Mouse (Mus musculus) hindbrain, embryonic 12.5 days (tissue): Measurements from ENCODE around the gene Lmo7. TPM values are rescaled to one million over a fixed set of nuclear protein-coding genes. Genes with fewer than 3 reads are reported as not detected.

Source experiments
- polyA plus RNA-seq: library from polyadenylated mRNA; unstranded; fragments of >200 nt; fragmentation: Nextera tagmentation; extraction: Ambion mirVana; gene quantifications from 2 replicates; pipeline ENCODE4 v1.2.1, GENCODE M21; 2016

Gene Lmo7
- polyA plus RNA-seq, 1 experiment from 2014 or later, result 4.2 TPM

Other genes starting within 250 kb of the Lmo7 start
- gene Tbc1d4, start 120.8 kb upstream of the Lmo7 start, polyA plus RNA-seq, result 10.7 and 11.2 TPM in 2 replicates
- 89.2 and 100 TPM in 2 replicates for gene Commd6, start 89.3 kb upstream of the Lmo7 start, polyA plus RNA-seq
- gene Uchl3, start 76.0 kb upstream of the Lmo7 start, polyA plus RNA-seq, result 168 and 172 TPM in 2 replicates
- gene Gm9922, start 143 bp upstream of the Lmo7 start, polyA plus RNA-seq, result 0.85 and 2.3 TPM in 2 replicates